Mouse (Mus musculus) stomach, embryonic 16.5 days (tissue): ENCODE data around the gene P3h2. TPM values are rescaled to one million over a fixed set of nuclear protein-coding genes. Genes with fewer than 3 reads are reported as not detected.

Experiments used
- ATAC-seq: fragments of 200-750 bp; cut with Nextera tagmentation; 2 replicates; pipeline ENCODE4 v1.8.0; 2017; ENCODE audit warnings: moderate number of reproducible peaks, moderate TSS enrichment; ENCODE audit not compliant: insufficient read depth, low FRiP score
- H3K27ac ChIP-seq: fragments of 300-500 bp; sonication (generic); 2 replicates; pipeline ENCODE4 v1.5.1; 2014; ENCODE audit warnings: low read length
- H3K27me3 ChIP-seq: fragments of 300-500 bp; sonication (generic); 2 replicates; pipeline ENCODE4 v1.6.1; 2014; ENCODE audit warnings: low read length, control low read depth, mixed read lengths; ENCODE audit not compliant: control insufficient read depth, insufficient read depth
- H3K36me3 ChIP-seq: fragments of 300-500 bp; sonication (generic); 2 replicates; pipeline ENCODE4 v1.6.1; 2014; ENCODE audit warnings: low read length; ENCODE audit not compliant: control insufficient read depth, insufficient read depth
- H3K4me1 ChIP-seq: fragments of 300-500 bp; sonication (generic); 2 replicates; pipeline ENCODE4 v1.6.1; 2014; ENCODE audit warnings: low read length, control low read depth, mixed read lengths; ENCODE audit not compliant: control insufficient read depth, insufficient read depth
- H3K4me2 ChIP-seq: fragments of 300-500 bp; sonication (generic); 2 replicates; pipeline ENCODE4 v1.6.1; 2014; ENCODE audit warnings: low read depth, low read length, mixed read lengths
- H3K4me3 ChIP-seq: fragments of 300-500 bp; sonication (generic); replicated peaks from 2 replicates; pipeline ENCODE4 v1.5.1; 2014; ENCODE audit warnings: mild to moderate bottlenecking, low read length
- H3K9ac ChIP-seq: fragments of 300-500 bp; sonication (generic); 2 replicates; pipeline ENCODE4 v1.6.1; 2014; ENCODE audit warnings: low read length
- H3K9me3 ChIP-seq: fragments of 300-500 bp; sonication (generic); replicated peaks from 2 replicates; pipeline ENCODE4 v1.6.1; 2016; ENCODE audit warnings: low read length, control low read depth; ENCODE audit not compliant: control insufficient read depth
- WGBS: fragments of 180-500 bp; shearing (Covaris S2); extraction: QIAGEN DNeasy Blood & Tissue Kit; methylation state at CpG from one replicate; pipeline ENCODE4 v1.1.7; 2014; 5-methylcytosine and 5-hydroxymethylcytosine counted together
- polyA plus RNA-seq: library from polyadenylated mRNA; unstranded; fragments of >200 nt; fragmentation: Nextera tagmentation; extraction: Ambion mirVana; gene quantifications from 2 replicates; pipeline ENCODE4 v1.2.1, GENCODE M21; 2015

P3h2 gene
- polyA plus RNA-seq, result 2.3 and 2.7 TPM in 2 replicates

GRCm38 (mm10) chr16:26105115-26105974, at the start of gene P3h2:
P3h2 (minus strand) TSS chr16:26105784.
- Histone ChIP-seq H3K4me3 (peak within 1 kb of the TSS; percentile 80), H3K4me2 (peak within 1 kb of the TSS; percentile 70), H3K9ac (peak within 1 kb of the TSS; percentile 82), H3K27me3 (no peaks in the 10 kb centered on the region), H3K27ac (peak within 1 kb of the TSS; percentile 75), H3K9me3 (no peaks in the 10 kb centered on the region), H3K36me3 (no peaks in the 10 kb centered on the region), H3K4me1 (peaks cover 19% of the 10 kb centered on the region; the same call in 1 of the 2 replicates)
- under 1% methylated on average over 101 of the region's 101 CpGs for WGBS
- ATAC-seq, result peak; percentile 93

DNA sequence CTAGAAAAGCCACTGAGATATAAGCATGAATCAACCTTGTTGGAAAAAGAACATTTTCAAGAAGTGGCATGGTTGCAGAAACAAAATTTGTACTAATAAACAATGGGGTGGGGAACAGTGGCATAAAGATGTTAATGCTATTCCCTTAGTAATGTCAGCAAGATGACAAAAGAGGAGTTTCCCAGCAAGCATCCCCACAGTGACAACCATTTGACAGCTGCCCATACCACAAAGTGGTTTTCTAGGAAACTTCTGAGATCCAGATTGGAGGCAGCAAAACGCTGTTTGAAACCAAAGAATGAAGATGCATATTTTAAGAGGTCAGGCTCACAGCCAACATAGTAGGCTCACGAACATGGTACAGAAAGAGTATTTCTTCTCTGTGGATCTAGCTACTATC, 46.7 kb upstream of the P3h2 start:
- WGBS, result 94% methylated on average over 2 of the region's 2 CpGs
- H3K9me3 ChIP-seq, result no peaks in the 10 kb centered on the region
- H3K4me1 ChIP-seq, result no peaks in the 10 kb centered on the region
- no peaks in the 10 kb centered on the region for H3K27me3 ChIP-seq
- no peaks in the 10 kb centered on the region for H3K36me3 ChIP-seq
- H3K27ac ChIP-seq, result no peak overlapping the region
- no peak overlapping the region for H3K4me2 ChIP-seq
- H3K9ac ChIP-seq, result no peak overlapping the region
- no peak for ATAC-seq
- no peak overlapping the region for H3K4me3 ChIP-seq

GRCm38 (mm10) chr16:26150943-26151342, 45.4 kb upstream of the P3h2 start:
- H3K27me3 ChIP-seq, result no peaks in the 10 kb centered on the region
- H3K9ac ChIP-seq, result no peak overlapping the region
- no peaks in the 10 kb centered on the region for H3K9me3 ChIP-seq
- WGBS, result 71% methylated on average over 1 of the region's 1 CpGs
- no peak overlapping the region for H3K4me3 ChIP-seq
- H3K4me1 ChIP-seq, result no peaks in the 10 kb centered on the region
- no peak overlapping the region for H3K4me2 ChIP-seq
- no peak for ATAC-seq
- H3K36me3 ChIP-seq, result no peaks in the 10 kb centered on the region
- H3K27ac ChIP-seq, result no peak overlapping the region

- 86% methylated on average over 1 of the region's 1 CpGs for WGBS
- Histone ChIP-seq H3K36me3 (no peaks in the 10 kb centered on the region), H3K4me1 (no peaks in the 10 kb centered on the region), H3K27ac (no peak overlapping the region), H3K27me3 (no peaks in the 10 kb centered on the region), H3K9me3 (no peaks in the 10 kb centered on the region), H3K4me2 (no peak overlapping the region), H3K9ac (no peak overlapping the region), H3K4me3 (no peak overlapping the region)
- ATAC-seq, result peak; percentile 62
Measured at GRCm38 (mm10) chr16:26146853-26147252, 41.3 kb upstream of the P3h2 start.

DNA sequence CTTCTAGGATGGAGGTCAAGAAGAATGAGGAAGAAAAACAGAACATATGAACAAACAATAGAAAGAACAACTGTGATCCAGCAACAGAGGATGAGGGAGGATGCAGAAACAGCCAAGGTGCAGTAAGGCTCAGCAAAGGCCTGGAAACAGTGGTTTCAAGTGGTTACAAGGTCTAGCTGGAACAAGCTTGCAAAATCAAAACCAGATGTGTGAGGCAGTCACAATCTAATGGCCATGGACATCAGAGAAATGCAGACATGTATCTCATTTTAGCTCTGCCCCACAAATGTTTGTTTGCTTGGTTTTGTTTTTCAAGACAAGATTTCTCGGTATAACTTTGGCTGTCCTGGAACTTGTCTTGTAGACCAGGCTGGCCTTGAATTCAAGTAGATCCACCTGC, 25.5 kb upstream of the P3h2 start:
- no peaks in the 10 kb centered on the region for H3K4me1 ChIP-seq
- H3K27ac ChIP-seq, result no peak overlapping the region
- no peaks in the 10 kb centered on the region for H3K36me3 ChIP-seq
- no peak overlapping the region for H3K9ac ChIP-seq
- no peak for ATAC-seq
- no peak overlapping the region for H3K4me3 ChIP-seq
- H3K9me3 ChIP-seq, result no peaks in the 10 kb centered on the region
- H3K4me2 ChIP-seq, result no peak overlapping the region
- WGBS, result 77% methylated on average over 1 of the region's 1 CpGs
- H3K27me3 ChIP-seq, result no peaks in the 10 kb centered on the region

GRCm38 (mm10) chr16:26106618-26107017, 1.0 kb upstream of the P3h2 start:
- Histone ChIP-seq H3K9ac (no peak overlapping the region), H3K4me2 (no peak overlapping the region), H3K9me3 (no peaks in the 10 kb centered on the region), H3K27me3 (no peaks in the 10 kb centered on the region), H3K36me3 (no peaks in the 10 kb centered on the region), H3K4me1 (peaks cover 19% of the 10 kb centered on the region; the same call in 1 of the 2 replicates), H3K4me3 (no peak overlapping the region), H3K27ac (peak overlapping the region; percentile 75)
- WGBS, result 63% methylated on average over 5 of the region's 5 CpGs
- peak; percentile 10; the same call in 1 of the 2 replicates for ATAC-seq

DNA sequence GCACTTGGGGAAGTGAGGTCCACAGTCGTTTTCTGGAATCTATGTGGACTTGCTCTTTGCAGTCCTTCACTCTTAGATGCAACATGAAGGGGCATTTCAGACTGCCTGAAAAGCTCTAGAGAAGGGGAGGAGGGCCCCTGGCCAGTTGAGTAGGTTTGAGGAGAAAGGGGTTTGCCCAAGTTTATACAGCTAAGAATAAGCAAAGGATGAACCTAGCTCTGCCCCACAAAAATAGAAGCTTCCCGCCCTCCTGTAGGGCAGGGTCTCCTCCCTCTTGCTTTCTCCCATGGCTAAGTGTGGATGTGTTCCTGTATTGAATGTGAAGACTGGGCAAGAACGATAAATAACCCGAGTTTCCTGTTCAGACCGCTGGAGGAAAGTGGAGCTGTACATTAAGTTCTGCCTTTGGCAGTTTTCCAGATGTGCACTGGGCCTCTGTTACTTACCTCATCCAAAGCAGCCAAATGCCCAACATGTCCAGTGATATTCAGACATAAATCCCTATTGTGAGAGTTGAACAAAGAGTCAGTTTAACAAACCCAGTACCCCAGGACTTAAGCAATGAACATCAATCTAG, 545 bp upstream of the P3h2 start:
- Histone ChIP-seq H3K36me3 (no peaks in the 10 kb centered on the region), H3K4me2 (peak overlapping the region; percentile 70), H3K4me1 (peaks cover 19% of the 10 kb centered on the region; the same call in 1 of the 2 replicates), H3K9me3 (no peaks in the 10 kb centered on the region), H3K9ac (peak overlapping the region; percentile 82), H3K4me3 (peak overlapping the region; percentile 80), H3K27ac (peak overlapping the region; percentile 75), H3K27me3 (no peaks in the 10 kb centered on the region)
- WGBS, result 3% methylated on average over 5 of the region's 5 CpGs
- peak; percentile 58; the same call in 1 of the 2 replicates for ATAC-seq

DNA sequence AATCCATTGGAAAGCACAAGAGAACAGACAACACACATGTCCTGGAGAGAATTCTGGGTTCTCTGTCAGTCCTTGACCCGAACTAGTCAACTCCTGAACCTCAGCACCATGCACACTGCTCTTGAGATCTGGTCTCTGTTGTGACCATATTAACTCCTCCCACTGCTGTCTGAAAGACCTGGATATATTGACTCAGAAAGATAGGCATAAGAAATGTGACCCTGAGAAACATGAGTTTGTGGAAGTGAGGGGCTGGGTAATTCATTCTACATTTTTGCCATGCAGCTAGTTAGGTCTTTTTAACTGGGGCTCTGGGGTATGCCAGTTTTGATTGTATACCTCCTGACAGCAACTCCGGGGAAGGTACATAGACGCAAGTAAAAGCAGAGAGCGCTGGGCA, 1.3 kb downstream of the P3h2 start:
- Histone ChIP-seq H3K4me1 (peaks cover 19% of the 10 kb centered on the region; the same call in 1 of the 2 replicates), H3K9ac (peak overlapping the region; percentile 82), H3K36me3 (no peaks in the 10 kb centered on the region), H3K27ac (no peak overlapping the region; the same call in 1 of the 2 replicates), H3K27me3 (no peaks in the 10 kb centered on the region), H3K4me3 (peak overlapping the region; percentile 80), H3K4me2 (peak overlapping the region; percentile 70), H3K9me3 (no peaks in the 10 kb centered on the region)
- ATAC-seq, result no peak
- WGBS, result 28% methylated on average over 4 of the region's 4 CpGs

DNA sequence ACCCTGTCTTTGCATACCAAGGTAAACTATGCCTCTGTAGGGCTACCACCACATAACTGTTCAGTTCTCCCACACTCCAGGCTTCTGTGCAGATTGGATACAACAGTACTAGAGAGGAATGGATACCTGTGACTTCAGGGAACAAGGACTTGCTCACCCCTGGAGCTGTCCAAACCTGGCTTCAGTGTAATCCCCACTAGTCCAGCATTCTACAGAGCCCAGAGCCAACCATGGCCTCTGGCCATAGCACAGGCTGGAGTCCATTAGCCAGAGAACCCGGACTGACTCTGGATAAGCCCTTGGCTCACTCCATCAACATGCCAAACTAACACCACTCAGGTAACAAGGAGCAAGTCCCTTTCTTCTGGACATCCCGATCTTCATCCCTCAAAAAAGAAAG, 2.7 kb downstream of the P3h2 start:
- peak overlapping the region; percentile 70 for H3K4me2 ChIP-seq
- 72% methylated on average over 2 of the region's 2 CpGs for WGBS

More for the DNA sequence above, 2.7 kb downstream of the P3h2 start:
- H3K27ac ChIP-seq, result no peak overlapping the region
- no peaks in the 10 kb centered on the region for H3K9me3 ChIP-seq
- peaks cover 19% of the 10 kb centered on the region; the same call in 1 of the 2 replicates for H3K4me1 ChIP-seq
- H3K27me3 ChIP-seq, result no peaks in the 10 kb centered on the region
- H3K9ac ChIP-seq, result no peak overlapping the region
- no peaks in the 10 kb centered on the region for H3K36me3 ChIP-seq
- no peak overlapping the region for H3K4me3 ChIP-seq
- ATAC-seq, result no peak
